Mouse (Mus musculus) effector memory CD4-positive, alpha-beta T cell, adult 5 months (primary cell): Measurements from ENCODE around the gene Fmo3. TPM values are rescaled to one million over a fixed set of nuclear protein-coding genes. Genes with fewer than 3 reads are reported as not detected.

Experiments used
- polyA plus RNA-seq: library from polyadenylated mRNA; unstranded; fragments of 100-300 nt; shearing (Covaris generic); gene quantifications from one replicate; pipeline ENCODE4 v1.2.1, GENCODE M21; 2017

Gene Fmo3
- not detected for polyA plus RNA-seq

DNA sequence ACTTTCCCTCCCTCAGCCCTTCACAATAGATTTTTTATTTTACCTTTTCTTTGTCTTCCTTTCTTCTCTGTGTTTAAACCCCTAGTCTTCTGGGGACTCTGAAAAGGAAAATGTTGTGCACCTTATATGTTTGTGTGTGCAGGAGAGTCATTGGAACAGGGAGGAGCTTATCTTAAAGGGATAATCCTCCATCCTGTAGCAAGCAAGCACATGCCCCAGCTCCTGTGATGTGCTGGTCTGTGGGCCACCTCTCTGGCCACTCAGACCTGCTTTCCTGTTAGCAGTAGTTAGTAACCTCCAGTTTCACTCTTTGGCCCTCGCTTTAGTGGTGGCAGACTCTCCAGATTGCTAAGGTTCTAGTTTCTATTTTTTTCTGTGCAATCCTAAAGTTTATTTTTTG lies at the start of gene Fmo3:
Gene Fmo3, minus strand, starts transcription at position 101 of the 400 bp plus-strand sequence.

DNA sequence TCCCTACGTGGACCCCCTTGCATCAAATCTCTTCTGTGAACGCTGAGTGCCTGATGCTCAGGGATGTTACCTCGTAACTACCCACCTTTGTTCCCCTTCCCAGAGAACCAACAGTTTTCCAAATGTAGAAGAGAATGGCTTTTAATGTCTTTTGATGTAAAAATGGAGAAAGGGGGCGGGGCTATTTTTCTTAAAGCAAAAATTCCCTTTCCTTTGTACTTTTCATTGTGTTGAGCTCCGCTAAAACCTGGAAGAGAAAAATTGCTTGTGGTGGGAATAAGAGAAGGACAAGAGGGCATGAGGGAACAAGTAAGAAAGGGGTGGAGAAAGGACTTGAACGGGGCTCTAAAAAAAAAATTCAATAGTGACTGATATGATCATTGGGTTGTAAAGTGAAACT lies 46.9 kb downstream of the Fmo3 start, which contains the start of gene Fmo6:
Gene Fmo6, minus strand, starts transcription at position 101 of the 400 bp plus-strand sequence.

Other genes with a start within 250 kb of the Fmo3 start
- 282 TPM for gene Prrc2c, start 244.0 kb downstream of the Fmo3 start, polyA plus RNA-seq
- not detected for gene Fmo4, start 170.6 kb downstream of the Fmo3 start, polyA plus RNA-seq
- 0.21 TPM for gene Fmo1, start 117.9 kb downstream of the Fmo3 start, polyA plus RNA-seq
- not detected for gene Fmo2, start 85.8 kb downstream of the Fmo3 start, polyA plus RNA-seq
- gene Fmo6, start 47.0 kb downstream of the Fmo3 start, polyA plus RNA-seq, result not detected
- gene Mroh9, start 101.1 kb upstream of the Fmo3 start, polyA plus RNA-seq, result not detected